Mouse (Mus musculus) liver, embryonic 13.5 days (tissue): ENCODE results near the gene Tomm22. TPM values are rescaled to one million over a fixed set of nuclear protein-coding genes. Genes with fewer than 3 reads are reported as not detected.
A peak's percentile ranks its signal among the peaks of the same experiment; 100 is the strongest.

Source experiments
- ATAC-seq: fragments of 200-750 bp; cut with Nextera tagmentation; 2 replicates; pipeline ENCODE4 v1.8.0; 2017; ENCODE audit warnings: low read depth, mild to moderate bottlenecking, moderate number of reproducible peaks, moderate library complexity
- DNase-seq: peaks from one replicate; pipeline ENCODE4 v3.0.0; 2022
- H3K27ac ChIP-seq: fragments of 300-500 bp; sonication (generic); 2 replicates; pipeline ENCODE4 v1.5.1; 2015; ENCODE audit warnings: moderate library complexity, mild to moderate bottlenecking, inconsistent platforms
- H3K27me3 ChIP-seq: fragments of 300-500 bp; sonication (generic); 2 replicates; pipeline ENCODE4 v1.6.1; 2015; ENCODE audit warnings: mild to moderate bottlenecking, inconsistent platforms
- H3K36me3 ChIP-seq: fragments of 300-500 bp; sonication (generic); 2 replicates; pipeline ENCODE4 v1.6.1; 2015; ENCODE audit warnings: mild to moderate bottlenecking, inconsistent platforms
- H3K4me1 ChIP-seq: fragments of 300-500 bp; sonication (generic); replicated peaks from 2 replicates; pipeline ENCODE4 v1.6.1; 2015; ENCODE audit warnings: inconsistent platforms
- H3K4me2 ChIP-seq: fragments of 300-500 bp; sonication (generic); 2 replicates; pipeline ENCODE4 v1.6.1; 2015; ENCODE audit warnings: inconsistent platforms, mild to moderate bottlenecking, moderate library complexity
- H3K4me3 ChIP-seq: fragments of 300-500 bp; sonication (generic); replicated peaks from 2 replicates; pipeline ENCODE4 v1.5.1; 2015; ENCODE audit warnings: mild to moderate bottlenecking, inconsistent platforms
- H3K9ac ChIP-seq: fragments of 300-500 bp; sonication (generic); 2 replicates; pipeline ENCODE4 v1.6.1; 2015; ENCODE audit warnings: mild to moderate bottlenecking, inconsistent platforms
- H3K9me3 ChIP-seq: fragments of 300-500 bp; sonication (generic); replicated peaks from 2 replicates; pipeline ENCODE4 v1.6.1; 2016; ENCODE audit warnings: inconsistent platforms
- WGBS: fragments of 180-500 bp; shearing (Covaris S2); methylation state at CpG from one replicate; pipeline ENCODE4 v1.1.7; 2015; ENCODE audit not compliant: insufficient replicate concordance; 5-methylcytosine and 5-hydroxymethylcytosine counted together
- polyA plus RNA-seq: library from polyadenylated mRNA; unstranded; fragments of >200 nt; fragmentation: Nextera tagmentation; extraction: Ambion mirVana; gene quantifications from 2 replicates; pipeline ENCODE4 v1.2.1, GENCODE M21; 2015

The Tomm22 gene
- polyA plus RNA-seq, 1 experiment from 2014 or later, result 199 TPM

GRCm38 (mm10) chr15:79695516-79695915 lies 24.9 kb downstream of the Tomm22 start:
- Histone ChIP-seq H3K4me1 (peaks cover 72% of the 10 kb centered on the region), H3K36me3 (peaks cover 39% of the 10 kb centered on the region), H3K9ac (peak overlapping the region; percentile 99), H3K9me3 (no peaks in the 10 kb centered on the region), H3K27ac (peak overlapping the region; percentile 95), H3K4me3 (peak overlapping the region; percentile 95), H3K27me3 (no peaks in the 10 kb centered on the region), H3K4me2 (peak overlapping the region; percentile 97)
- ATAC-seq (peak; percentile 52), DNase-seq (peak; percentile 73)
- 11% methylated on average over 3 of the region's 3 CpGs for WGBS

- no peak for ATAC-seq
- Histone ChIP-seq H3K27me3 (no peaks in the 10 kb centered on the region), H3K27ac (peak overlapping the region; percentile 95), H3K4me3 (0 out of 2 replicates have a peak overlapping the region, but pooled peaks have one; percentile 7), H3K36me3 (peaks cover 39% of the 10 kb centered on the region), H3K4me1 (peaks cover 69% of the 10 kb centered on the region), H3K4me2 (peak overlapping the region; percentile 97), H3K9ac (peak overlapping the region; percentile 7; the same call in 1 of the 2 replicates), H3K9me3 (no peaks in the 10 kb centered on the region)
- no peak for DNase-seq
- WGBS, result 87% methylated on average over 2 of the region's 2 CpGs
Observed at GRCm38 (mm10) chr15:79696508-79696907, 25.8 kb downstream of the Tomm22 start.

GRCm38 (mm10) chr15:79697011-79697410 lies 26.4 kb downstream of the Tomm22 start:
- H3K36me3 ChIP-seq, result peaks cover 39% of the 10 kb centered on the region
- no peak overlapping the region; the same call in 1 of the 2 replicates for H3K4me3 ChIP-seq
- no peaks in the 10 kb centered on the region for H3K9me3 ChIP-seq
- peaks cover 64% of the 10 kb centered on the region for H3K4me1 ChIP-seq
- H3K27me3 ChIP-seq, result no peaks in the 10 kb centered on the region
- H3K27ac ChIP-seq, result peak overlapping the region; percentile 95
- H3K9ac ChIP-seq, result peak overlapping the region; percentile 7; the same call in 1 of the 2 replicates
- ATAC-seq (no peak), DNase-seq (no peak)
- WGBS, result 69% methylated on average over 6 of the region's 6 CpGs
- H3K4me2 ChIP-seq, result no peak overlapping the region

DNA sequence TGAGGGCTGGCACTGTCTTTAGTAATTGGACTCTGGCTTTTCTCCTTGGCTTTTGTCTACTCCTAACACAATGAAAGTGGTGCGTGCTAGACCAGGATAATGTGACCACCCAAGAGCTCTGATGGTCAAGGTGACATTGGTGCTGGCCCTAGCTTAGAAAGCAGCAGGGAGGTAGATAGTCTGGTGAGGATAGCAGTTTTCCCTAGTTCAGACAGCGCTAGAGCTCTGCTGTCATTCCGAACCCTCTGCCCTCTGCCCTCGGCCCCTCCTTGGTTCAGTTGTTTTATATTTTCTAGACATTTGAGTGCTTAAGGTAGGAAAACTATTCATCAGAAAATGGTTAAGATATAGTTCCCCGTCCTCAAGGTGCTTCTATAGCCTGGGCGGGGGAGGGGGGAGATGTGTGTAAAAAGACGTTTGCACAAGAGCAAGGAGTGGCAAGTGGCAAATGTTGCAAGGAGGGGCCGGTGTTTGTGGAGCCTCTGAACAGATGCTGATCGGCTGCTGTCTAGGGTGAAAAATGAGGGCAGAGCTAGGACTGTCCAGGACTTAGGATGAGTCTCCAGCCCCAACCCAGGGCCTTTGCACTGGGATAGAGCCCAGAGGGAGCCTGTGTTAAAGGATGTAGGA lies 27.0 kb downstream of the Tomm22 start:
- Histone ChIP-seq H3K4me3 (no peak overlapping the region), H3K36me3 (peaks cover 39% of the 10 kb centered on the region), H3K27ac (peak overlapping the region; percentile 95; the same call in 1 of the 2 replicates), H3K4me2 (no peak overlapping the region), H3K27me3 (no peaks in the 10 kb centered on the region), H3K9ac (0 out of 2 replicates have a peak overlapping the region, but pooled peaks have one; percentile 7), H3K9me3 (no peaks in the 10 kb centered on the region), H3K4me1 (peaks cover 57% of the 10 kb centered on the region)
- 71% methylated on average over 9 of the region's 9 CpGs for WGBS
- ATAC-seq, result no peak
- no peak for DNase-seq

DNA sequence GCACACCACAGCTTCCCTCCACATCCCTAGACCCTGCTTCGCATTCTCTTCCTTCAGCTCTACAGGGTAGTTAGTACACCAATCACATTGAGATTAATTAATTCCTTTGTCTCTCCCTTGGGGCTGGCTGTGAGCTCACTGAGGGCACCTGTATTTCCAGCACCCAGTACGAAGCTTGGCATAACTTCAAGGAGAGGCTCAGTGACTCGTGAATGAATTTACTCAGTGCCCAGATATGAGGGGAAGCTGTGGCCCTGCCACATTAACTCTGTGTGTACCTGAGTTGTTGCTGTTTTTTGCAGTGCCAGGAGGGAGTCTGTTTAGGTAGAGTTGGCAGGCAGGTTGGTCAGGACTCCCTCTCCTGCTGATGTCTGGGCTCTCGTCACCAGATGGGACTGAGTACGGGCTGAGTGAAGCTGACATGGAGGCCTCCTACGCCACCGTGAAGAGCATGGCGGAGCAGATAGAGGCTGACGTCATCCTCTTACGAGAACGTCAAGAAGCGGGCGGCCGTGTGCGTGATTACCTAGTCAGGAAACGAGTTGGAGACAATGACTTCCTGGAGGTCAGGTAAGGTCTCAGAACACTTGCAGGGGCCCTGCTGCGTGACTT lies 36.0 kb downstream of the Tomm22 start:
- no peaks in the 10 kb centered on the region for H3K4me1 ChIP-seq
- H3K36me3 ChIP-seq, result peaks cover 59% of the 10 kb centered on the region
- H3K4me2 ChIP-seq, result no peak overlapping the region
- H3K9me3 ChIP-seq, result no peaks in the 10 kb centered on the region
- H3K27me3 ChIP-seq, result no peaks in the 10 kb centered on the region
- DNase-seq (no peak), ATAC-seq (no peak)
- WGBS, result 84% methylated on average over 17 of the region's 17 CpGs
- no peak overlapping the region for H3K27ac ChIP-seq
- no peak overlapping the region for H3K4me3 ChIP-seq
- no peak overlapping the region for H3K9ac ChIP-seq

GRCm38 (mm10) chr15:79708229-79708822 lies 37.7 kb downstream of the Tomm22 start:
- no peak for ATAC-seq
- no peak overlapping the region for H3K9ac ChIP-seq
- no peaks in the 10 kb centered on the region for H3K27me3 ChIP-seq
- no peak overlapping the region for H3K4me2 ChIP-seq
- no peak overlapping the region for H3K4me3 ChIP-seq
- H3K27ac ChIP-seq, result no peak overlapping the region; the same call in 1 of the 2 replicates
- peaks cover 75% of the 10 kb centered on the region for H3K36me3 ChIP-seq
- no peaks in the 10 kb centered on the region for H3K9me3 ChIP-seq
- peaks cover 3% of the 10 kb centered on the region for H3K4me1 ChIP-seq
- 82% methylated on average over 5 of the region's 5 CpGs for WGBS
- no peak for DNase-seq

DNA sequence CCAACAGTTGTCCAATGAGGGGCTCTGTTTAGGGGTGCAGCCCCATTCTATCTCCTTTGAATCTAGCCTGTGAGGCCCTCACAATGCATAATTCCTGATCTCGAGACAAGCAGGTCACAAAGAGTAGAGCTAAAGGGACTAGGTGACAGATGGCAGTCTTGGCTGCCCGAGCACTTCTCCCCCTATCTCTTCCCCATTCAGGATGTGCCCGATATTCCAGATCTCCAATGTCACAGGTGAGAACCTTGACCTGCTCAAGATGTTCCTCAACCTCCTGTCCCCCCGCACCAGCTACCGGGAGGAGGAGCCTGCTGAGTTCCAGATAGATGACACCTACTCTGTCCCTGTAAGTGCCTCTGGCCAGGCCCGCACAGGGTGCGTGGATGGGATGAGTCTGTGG lies 45.0 kb downstream of the Tomm22 start:
- no peak overlapping the region for H3K27ac ChIP-seq
- DNase-seq (no peak), ATAC-seq (no peak)
- no peaks in the 10 kb centered on the region for H3K9me3 ChIP-seq
- H3K4me2 ChIP-seq, result no peak overlapping the region
- no peak overlapping the region for H3K4me3 ChIP-seq
- peaks cover 13% of the 10 kb centered on the region for H3K4me1 ChIP-seq
- peaks cover 100% of the 10 kb centered on the region for H3K36me3 ChIP-seq
- 89% methylated on average over 7 of the region's 7 CpGs for WGBS
- no peak overlapping the region for H3K9ac ChIP-seq
- no peaks in the 10 kb centered on the region for H3K27me3 ChIP-seq

DNA sequence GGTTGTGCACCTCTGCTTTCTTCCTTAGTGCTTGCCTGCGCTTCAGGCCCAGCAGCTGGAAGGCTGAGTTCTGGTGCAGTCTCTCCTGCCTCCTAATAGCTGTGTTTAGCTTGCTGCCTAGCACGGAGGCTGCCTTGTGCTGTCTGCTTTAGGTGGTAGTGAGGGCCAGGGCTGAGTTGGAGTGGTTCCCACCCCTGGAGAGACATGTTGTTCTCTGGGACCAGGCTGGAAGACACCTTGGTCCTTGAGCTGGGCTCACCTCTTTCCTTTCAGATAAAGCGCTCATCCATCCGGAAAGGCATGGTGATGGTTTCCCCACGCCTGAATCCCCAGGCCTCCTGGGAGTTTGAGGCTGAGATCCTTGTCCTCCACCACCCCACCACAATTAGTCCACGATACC lies 46.0 kb downstream of the Tomm22 start:
- DNase-seq, result no peak
- ATAC-seq, result no peak
- H3K4me1 ChIP-seq, result peaks cover 13% of the 10 kb centered on the region
- H3K9me3 ChIP-seq, result no peaks in the 10 kb centered on the region
- no peak overlapping the region for H3K4me3 ChIP-seq
- H3K4me2 ChIP-seq, result no peak overlapping the region
- peaks cover 99% of the 10 kb centered on the region for H3K36me3 ChIP-seq
- no peak overlapping the region for H3K9ac ChIP-seq
- H3K27ac ChIP-seq, result no peak overlapping the region
- H3K27me3 ChIP-seq, result no peaks in the 10 kb centered on the region
- WGBS, result 94% methylated on average over 6 of the region's 6 CpGs

DNA sequence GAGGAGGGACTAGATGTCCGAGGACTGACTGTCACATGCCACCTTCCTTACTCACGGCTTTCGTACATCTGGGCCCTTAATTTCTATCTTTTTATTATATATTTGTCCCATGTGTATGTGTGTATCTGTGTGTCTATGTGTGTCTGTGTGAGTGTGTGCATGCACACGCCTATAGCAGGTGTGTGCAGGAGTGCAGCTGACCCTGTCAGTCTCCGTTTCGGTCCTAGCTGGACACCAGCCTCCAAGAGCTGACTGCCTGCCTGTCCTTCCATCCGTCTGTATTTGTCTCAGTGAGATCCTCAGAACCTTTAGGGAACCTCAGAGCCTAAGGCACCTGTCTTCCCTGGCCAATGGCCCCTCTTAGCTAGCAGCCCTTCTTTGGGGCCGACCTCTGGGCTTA lies 49.6 kb downstream of the Tomm22 start:
- DNase-seq (no peak), ATAC-seq (no peak)
- Histone ChIP-seq H3K9ac (no peak overlapping the region), H3K4me3 (no peak overlapping the region), H3K27me3 (no peaks in the 10 kb centered on the region), H3K4me2 (no peak overlapping the region), H3K36me3 (peaks cover 82% of the 10 kb centered on the region), H3K9me3 (no peaks in the 10 kb centered on the region), H3K4me1 (0 out of 2 replicates have a peak, but pooled peaks cover 2% of the 10 kb centered on the region), H3K27ac (no peak overlapping the region)
- WGBS, result 91% methylated on average over 8 of the region's 8 CpGs

- WGBS, result 63% methylated on average over 4 of the region's 4 CpGs
- H3K9me3 ChIP-seq, result no peaks in the 10 kb centered on the region
- H3K4me3 ChIP-seq, result no peak overlapping the region
- DNase-seq (no peak), ATAC-seq (no peak)
- H3K27ac ChIP-seq, result no peak overlapping the region
- peaks cover 82% of the 10 kb centered on the region for H3K36me3 ChIP-seq
- H3K4me2 ChIP-seq, result no peak overlapping the region
- H3K27me3 ChIP-seq, result no peaks in the 10 kb centered on the region
- no peak overlapping the region for H3K9ac ChIP-seq
- 0 out of 2 replicates have a peak, but pooled peaks cover 2% of the 10 kb centered on the region for H3K4me1 ChIP-seq
Observed at GRCm38 (mm10) chr15:79720796-79721195, 50.1 kb downstream of the Tomm22 start.
